Mouse (Mus musculus) frontal cortex, postnatal 25 days (tissue): Measurements from ENCODE around the gene Cmc2.

Experiments used
- DNase-seq, 2 experiments: peaks; one replicate each; pipeline ENCODE4 v3.0.0; 2022; ENCODE audit warnings: low spot score in 2 of 2

Gene Cmc2

GRCm38 (mm10) chr8:116905836-116906235 lies 15.4 kb downstream of the Cmc2 start:
- DNase-seq = no peak

GRCm38 (mm10) chr8:116905252-116905651 lies 16.0 kb downstream of the Cmc2 start:
- no peak for DNase-seq

GRCm38 (mm10) chr8:116904736-116905135 lies 16.5 kb downstream of the Cmc2 start:
- no peak for DNase-seq

- DNase-seq = no peak
These were observed 25.7 kb downstream of the Cmc2 start for GRCm38 (mm10) chr8:116895521-116895920.

- no peak for DNase-seq
These were observed 27.3 kb downstream of the Cmc2 start for GRCm38 (mm10) chr8:116893938-116894337.

GRCm38 (mm10) chr8:116892636-116893035 lies 28.6 kb downstream of the Cmc2 start:
- no peak for DNase-seq

GRCm38 (mm10) chr8:116892130-116892529 lies 29.1 kb downstream of the Cmc2 start:
- DNase-seq = no peak

GRCm38 (mm10) chr8:116891446-116891845 lies 29.8 kb downstream of the Cmc2 start:
- DNase-seq = no peak

GRCm38 (mm10) chr8:116887813-116888212 lies 33.4 kb downstream of the Cmc2 start:
- DNase-seq = no peak

- no peak for DNase-seq
These were observed 39.9 kb downstream of the Cmc2 start for GRCm38 (mm10) chr8:116881396-116881795.

- DNase-seq = no peak
These were observed 45.3 kb downstream of the Cmc2 start for GRCm38 (mm10) chr8:116875798-116876450.

- no peak for DNase-seq
These were observed 47.3 kb downstream of the Cmc2 start for GRCm38 (mm10) chr8:116873986-116874385.

- no peak for DNase-seq
These were observed 47.7 kb downstream of the Cmc2 start for GRCm38 (mm10) chr8:116873586-116873985.

- DNase-seq = no peak
These were observed 48.4 kb downstream of the Cmc2 start for GRCm38 (mm10) chr8:116872761-116873342.

- DNase-seq = peak in 1 of 2 experiments; percentile 20
These were observed 52.6 kb downstream of the Cmc2 start for GRCm38 (mm10) chr8:116868699-116869098.

- no peak for DNase-seq
These were observed 53.9 kb downstream of the Cmc2 start for GRCm38 (mm10) chr8:116867321-116867720.

- peak in 1 of 2 experiments; percentile 17 for DNase-seq
These were observed 54.9 kb downstream of the Cmc2 start for GRCm38 (mm10) chr8:116866118-116866903.

GRCm38 (mm10) chr8:116864514-116864913 lies 56.7 kb downstream of the Cmc2 start:
- DNase-seq = no peak

GRCm38 (mm10) chr8:116864022-116864387 lies 57.2 kb downstream of the Cmc2 start:
- DNase-seq = no peak

- peak; percentile 26 to 43 for DNase-seq
These were observed 57.8 kb downstream of the Cmc2 start for GRCm38 (mm10) chr8:116863357-116864021.

- DNase-seq = no peak
These were observed 59.1 kb downstream of the Cmc2 start for GRCm38 (mm10) chr8:116862191-116862590.

GRCm38 (mm10) chr8:116852042-116852441 lies 69.2 kb downstream of the Cmc2 start:
- no peak for DNase-seq
